Mouse (Mus musculus) adrenal gland, postnatal 36 days (tissue): ENCODE measurements around the gene Eif3i. TPM values are rescaled to one million over a fixed set of nuclear protein-coding genes. Genes with fewer than 3 reads are reported as not detected.
"Not testable (repeated sequence)": the region's sequence is repeated elsewhere in the genome, so short reads cannot be mapped to it uniquely, and the experiment has no call there.

Experiments
- DNase-seq, 2 experiments: peaks; one replicate each; pipeline ENCODE4 v3.0.0; 2021; ENCODE audit warnings: mixed read lengths in 1 of 2
- total RNA-seq, 2 experiments: library from RNA; stranded (reverse); gene quantifications; 2 replicates each; pipeline ENCODE4 v1.2.3; 2021

Eif3i gene
- total RNA-seq, 2 experiments from 2014 or later = 187 to 192 TPM

DNA sequence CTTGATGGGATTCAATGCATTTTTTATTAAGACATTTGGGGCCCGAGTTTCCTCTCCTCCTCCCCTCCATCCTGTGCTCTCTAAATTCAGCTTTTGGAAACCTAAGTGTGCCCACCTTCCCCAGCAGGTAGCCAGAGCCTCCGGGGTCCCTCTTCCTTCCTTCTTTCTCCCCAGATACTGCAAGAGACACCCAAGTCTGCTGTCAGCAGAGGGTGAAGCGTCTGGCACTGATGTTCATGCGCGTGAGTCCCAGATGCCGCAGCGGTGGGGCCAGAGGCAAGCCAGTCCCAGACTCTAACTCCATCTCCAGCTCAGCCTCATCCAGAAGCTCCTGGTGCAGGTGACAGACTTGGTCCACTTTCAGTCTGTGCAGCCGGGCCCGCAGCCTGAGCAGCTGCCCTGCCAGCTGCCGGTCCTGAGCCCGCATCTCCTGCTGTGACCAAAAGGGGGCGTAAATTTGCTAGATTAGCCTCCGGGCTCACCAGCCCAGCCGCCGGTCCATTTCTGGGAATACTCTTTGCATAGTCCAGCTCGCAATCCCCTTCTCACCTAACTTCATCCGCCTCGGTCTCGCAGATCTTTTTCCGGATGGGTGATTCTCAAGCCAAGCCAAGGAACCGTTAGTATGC lies 23.5 kb downstream of the Eif3i start:
- peak; percentile 87 to 88 for DNase-seq

DNA sequence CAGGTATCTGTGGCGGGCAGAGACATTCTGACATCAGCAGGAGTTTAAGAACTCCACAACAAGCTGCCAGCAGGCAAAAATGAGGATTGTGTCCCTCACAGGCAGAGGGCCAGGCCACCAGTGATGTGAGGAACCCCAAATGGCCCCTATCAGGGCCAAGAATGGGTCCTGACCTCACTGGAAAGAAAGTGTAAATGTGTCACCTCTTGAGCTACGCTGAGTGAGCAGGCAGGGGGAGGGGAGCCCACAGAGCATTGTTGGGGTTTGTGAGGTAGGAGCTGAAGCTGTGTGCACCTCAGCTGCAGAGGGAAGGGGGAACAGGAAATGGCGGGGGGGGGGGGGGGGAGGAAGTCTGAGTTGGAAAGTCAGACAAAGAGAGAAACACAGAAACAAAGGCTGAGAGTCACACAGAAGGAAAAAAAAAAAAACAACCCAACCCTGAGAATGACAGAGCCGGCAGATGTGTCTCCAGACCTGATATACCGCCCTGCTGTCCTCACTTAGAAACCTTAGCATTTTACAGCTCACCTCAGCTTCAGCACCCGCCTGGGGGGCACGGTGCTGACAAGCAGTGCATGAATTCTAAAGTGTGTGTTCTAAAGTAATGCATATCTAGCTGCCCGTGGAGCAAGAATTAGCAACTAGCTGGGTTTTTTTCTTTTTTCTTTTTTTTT lies 25.1 kb downstream of the Eif3i start:
- DNase-seq = peak; percentile 22 to 39

DNA sequence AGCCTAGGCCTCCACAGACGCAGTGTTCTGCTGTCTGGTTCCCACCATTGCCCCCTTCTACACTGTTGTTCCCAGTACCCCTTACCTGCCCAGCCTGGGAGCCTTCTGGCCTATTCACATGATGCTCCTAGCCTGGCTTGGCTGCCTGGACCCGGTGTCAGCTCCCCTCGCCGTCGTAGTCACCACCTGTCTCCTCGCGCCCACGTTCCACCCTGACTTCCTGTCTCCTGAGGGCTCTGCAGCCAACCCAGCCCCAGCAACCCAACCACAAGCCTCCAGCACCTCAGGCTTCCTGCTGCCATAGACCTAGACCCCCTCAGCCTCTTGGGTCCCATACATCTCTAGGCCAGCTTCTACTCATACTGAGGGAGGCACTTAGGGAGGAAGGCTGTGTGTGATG lies 27.0 kb downstream of the Eif3i start, which contains the start of gene Lck:
Gene Lck (minus strand): TSS at position 212 of the 400 bp plus-strand sequence.
- DNase-seq = no peak

DNA sequence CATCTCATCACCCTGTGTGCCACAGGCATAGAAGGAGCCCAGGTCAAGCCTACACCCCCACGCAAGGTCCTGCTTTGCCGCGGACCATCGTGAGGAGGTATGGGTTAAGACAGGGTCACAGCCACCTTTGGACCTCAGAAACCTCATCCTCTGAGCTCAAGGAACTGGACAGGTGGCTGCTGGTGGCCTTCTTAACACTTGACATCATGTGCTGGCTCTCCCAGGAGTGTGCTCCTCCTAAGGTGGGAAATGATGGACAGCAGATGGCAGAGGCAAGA lies 27.4 kb downstream of the Eif3i start:
- no peak for DNase-seq

DNA sequence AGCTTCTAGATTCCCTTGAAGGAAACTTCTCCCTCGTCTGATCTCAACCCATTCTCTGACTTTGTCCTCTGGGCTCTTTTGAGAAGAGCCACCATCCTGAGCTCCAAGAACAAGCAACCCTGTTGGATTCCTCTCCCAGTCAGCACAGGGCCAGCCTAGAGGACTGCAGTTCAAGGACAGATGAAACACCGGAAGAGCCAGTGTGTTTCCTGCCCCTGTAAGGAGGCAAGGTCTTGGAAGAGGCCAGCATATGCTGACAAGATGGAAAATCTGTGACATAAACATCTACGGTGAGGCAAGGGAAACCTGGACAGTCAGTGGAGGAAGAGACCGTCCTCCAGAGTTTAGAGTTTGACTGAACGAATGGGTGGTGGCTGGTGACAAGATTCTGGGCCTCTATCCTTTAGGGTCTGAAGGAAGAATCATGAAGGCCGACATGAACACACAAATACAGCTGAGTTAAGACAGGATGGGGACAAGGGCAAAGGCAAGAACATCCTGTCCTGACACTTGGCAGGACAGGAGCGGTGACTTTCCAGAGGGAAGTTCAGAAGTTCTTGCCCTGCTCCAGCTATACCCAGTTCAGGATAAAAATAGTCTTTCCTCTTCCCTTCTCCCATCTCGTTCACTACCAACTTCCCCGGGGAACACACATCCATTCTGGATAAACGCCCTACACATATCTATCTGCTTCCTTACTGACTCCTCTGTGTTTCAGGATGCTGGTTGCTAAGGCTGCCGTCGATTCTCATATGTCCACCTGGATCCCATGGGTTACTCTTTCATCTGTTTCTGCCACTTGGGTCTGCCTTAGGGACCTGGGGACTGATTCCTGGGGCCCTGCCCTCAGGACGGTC lies 28.0 kb downstream of the Eif3i start:
- DNase-seq = peak in 1 of 2 experiments; percentile 22

DNA sequence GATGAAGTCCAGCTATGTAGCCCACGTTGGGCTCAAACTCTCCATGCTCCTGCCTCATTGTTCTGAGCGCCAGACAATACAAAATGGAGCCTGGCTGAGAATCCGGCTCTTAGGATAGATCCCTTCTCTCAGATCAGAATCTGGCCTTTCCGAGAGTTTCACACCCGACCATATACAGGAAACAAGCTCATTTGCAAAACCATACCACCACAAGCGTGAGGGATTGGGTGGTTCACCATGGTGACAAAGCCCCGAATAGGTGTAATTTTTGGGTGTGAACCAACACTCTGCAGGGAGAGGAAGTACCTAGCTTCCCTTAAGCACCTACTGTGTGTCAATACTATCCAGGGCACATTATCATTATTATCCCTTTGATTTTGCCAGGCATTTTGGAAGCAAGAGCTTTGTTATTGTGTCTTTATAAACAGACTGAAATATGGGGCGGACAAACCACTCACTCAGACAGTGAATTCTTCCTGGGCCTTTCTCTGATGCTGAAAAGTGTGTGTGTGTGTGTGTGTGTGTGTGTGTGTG lies 28.8 kb downstream of the Eif3i start:
- DNase-seq = no peak

DNA sequence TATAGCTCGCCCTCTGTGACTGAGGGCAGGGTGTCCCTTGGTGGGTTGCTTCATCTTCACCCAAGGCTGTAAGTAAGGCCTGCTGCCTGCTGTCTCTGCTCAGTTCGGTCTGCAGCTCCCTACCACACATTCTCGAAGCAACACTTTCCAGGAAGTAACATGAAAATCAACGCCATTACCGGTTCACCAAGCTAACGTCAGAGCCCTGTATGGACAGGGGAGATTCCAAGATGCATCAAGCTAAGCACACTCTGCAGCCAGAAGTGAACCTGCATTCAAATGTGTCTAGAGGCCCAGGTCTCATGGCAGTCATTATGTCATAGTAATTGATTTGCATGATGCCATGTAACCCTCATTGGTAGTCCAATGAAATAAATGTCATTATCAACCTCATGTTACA lies 30.4 kb downstream of the Eif3i start:
- no peak for DNase-seq

DNA sequence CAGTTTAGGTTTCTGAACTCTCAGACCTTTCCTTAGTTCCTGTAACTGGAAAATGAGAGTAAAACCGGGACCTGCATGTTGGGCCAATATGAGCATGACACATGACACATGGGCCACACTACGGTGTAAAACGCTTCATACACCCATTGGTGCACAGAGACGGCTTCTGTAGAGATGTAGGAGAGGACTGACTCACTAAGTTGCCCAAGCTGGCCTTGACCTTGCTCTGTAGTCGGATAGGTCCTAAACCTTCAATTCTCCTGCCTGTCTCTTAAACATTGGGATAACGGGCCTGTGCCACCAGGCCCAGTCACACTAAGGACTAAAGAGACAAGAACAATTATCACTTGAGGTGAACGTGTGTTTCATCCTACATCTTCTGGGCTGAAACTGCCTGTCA lies 32.1 kb downstream of the Eif3i start:
- DNase-seq = peak in 1 of 2 experiments; percentile 57

DNA sequence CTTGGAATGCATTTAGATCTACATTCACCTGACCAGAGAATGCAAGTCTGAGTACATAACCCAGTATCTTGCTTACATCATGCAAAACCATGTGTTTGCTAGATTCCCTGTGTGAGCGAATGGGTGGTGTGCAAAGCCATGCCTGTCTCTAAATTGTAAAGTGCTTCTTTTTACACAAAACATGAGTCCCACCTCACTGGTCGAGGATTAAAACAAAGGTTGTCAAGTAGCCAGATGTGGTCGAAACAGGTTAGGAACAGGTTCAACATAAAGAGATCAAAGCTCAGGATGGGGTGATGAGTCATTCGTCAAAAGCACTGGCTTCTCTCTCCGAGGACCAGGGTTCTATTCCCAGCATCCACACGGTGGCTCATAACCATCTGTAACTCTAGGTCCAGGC lies 35.3 kb downstream of the Eif3i start:
- no peak for DNase-seq

DNA sequence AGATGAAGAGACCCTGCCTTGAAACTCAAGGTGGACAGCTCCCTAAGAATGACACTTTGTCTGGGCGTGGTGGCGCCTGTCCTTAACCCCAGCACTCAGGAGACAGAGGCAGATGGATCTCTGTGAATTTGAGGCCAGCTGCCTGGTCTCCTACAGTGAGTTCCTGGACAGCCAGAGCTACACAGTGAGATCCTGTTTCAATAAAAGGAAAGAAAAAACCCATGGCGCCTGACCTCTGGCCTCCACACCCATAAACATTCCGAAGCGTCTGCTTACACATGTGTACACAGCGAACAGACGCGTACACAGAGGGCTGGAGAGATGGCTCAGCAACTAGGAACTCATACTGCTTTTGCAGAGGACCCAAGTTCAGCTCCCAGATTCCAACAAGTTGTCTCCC lies 36.7 kb downstream of the Eif3i start:
- DNase-seq = no peak

DNA sequence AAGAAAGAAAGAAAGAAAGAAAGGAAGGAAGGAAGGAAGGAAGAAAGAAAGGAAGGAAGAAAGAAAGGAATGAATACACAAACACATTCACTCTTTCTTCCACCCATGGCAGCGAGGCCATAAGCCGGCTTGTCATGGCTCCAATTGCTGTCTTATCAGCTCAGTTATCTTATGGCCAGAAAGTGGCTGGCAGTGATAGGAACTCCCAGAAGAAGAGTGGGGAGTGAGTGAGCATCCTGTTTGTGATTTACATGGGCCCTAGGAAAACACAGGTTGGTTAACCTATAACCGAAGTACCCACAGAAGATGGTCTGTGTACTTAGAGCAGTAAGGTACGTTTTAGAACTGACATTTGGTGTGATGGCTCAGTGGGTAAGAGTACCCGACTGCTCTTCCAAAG lies 39.3 kb downstream of the Eif3i start:
- no peak for DNase-seq

DNA sequence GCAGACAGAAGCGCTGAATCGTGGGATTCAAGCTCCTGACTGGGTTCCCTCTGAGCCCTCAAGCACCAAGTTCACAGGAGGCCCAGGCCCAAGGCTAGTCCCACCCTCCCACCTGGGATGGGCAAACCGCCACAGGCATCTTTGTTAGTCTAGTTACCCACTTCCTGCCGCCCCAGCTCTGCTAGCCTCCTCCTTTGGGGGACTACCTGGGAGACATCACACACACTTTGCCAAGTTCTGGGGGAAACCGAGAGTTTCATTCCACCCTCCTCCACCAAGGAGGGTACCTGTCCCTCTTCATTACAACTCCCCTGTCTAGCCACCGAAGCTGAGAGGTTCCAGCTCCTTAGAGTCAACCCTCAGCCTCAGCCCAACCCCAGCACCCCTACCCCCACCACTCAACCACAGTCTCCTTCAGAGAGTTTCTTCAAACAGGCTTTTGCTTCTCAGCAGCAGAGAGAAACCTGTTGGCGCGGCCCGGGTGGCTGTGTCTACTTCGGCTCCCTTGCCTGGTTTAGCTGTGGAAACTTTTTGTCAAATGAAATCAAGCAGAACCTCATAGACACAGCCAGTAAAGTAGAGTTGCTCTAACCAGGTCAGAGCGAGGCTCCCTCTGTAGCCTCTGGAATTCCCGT lies 42.0 kb downstream of the Eif3i start:
- DNase-seq = no peak

DNA sequence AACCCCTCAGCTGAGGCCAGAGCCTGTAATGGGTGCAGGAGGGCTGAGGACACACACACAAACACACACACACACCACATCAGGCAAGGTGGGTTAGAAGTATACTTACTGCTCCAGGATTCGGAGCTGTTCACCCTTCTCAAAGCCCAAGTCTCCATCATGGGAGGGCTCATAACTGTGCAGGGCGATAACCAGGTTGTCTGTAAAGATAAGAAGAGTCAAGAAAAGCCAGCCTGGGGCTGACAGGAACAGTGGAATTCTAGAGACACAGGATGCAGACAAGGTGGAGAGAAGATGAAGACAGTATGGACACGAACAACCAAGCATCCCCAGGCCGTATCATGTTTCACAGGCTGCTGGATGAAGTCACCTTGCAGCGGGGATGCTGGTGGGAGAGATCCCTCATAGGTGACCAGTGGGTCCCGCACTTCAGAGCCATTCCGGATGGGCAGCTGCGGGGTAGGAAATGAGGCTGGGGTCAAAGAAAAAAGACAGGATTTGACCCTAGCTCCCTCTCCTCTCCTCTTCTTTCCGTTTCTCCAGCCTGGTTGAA lies 43.1 kb downstream of the Eif3i start:
- no peak for DNase-seq

DNA sequence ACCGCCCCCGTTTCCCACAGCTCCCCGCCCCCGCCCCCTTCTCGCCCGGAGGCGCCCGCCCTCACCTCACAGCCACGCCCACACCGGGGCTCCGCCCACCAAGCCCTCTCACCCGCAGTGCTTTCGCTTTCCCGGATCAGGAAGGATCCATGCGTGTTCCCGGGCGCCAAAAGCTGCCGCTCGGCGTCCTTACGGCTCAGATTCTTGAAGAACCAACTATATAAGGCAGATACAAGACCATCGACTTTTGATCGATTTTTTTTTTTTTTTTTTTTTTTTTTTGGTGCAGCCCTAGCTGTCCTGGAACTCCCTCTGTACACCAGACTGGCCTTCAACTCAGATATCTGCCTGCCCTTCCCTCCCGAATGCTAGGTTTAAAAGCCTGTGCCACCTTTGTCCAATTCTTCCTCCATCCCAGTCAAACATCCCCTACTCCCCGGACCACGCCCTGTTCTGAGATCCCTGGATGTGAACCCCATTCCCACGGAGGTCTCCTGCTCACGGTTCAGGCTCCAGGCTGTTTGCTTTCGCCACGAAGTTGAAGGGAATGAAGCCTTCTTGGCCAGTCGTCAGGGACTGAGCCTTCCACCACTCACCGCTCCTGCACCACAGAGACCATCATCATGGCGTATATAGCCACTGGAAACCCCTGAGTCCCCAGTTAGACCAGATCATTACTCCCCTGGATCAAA lies 43.8 kb downstream of the Eif3i start:
- DNase-seq = peak; percentile 95 to 98

DNA sequence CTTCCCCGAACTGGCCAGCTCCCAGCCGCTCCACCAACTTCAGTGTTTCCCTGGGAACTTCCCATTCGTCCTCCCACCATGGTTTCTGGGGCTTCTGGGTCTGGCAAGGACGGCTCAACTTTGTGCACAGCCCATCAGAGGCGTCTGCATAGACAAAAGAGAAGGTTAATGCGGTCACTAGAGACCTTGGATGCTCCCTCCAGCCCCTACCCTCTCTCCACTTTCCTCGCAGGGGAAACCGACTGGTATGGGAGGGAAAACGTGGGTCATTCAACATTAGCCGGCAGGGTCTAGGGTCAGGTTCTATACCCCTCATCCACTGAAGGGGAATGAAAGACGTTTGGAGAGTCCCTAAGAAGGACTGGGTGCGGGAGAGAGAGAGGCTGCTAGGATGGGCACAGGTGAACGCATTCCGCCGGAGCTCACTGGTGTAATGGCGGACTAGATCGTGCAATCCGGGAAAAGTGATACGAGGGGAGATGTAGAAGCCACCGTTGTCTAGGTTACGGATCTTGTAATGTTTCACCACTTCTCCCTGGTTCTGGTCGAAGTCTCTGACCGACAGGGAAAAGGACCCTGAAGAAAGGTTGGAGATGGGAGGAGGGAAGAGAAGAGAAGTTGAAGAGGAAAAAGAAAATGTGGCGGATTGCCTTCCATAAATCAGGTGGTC lies 44.5 kb downstream of the Eif3i start:
- peak; percentile 33 to 42 for DNase-seq

DNA sequence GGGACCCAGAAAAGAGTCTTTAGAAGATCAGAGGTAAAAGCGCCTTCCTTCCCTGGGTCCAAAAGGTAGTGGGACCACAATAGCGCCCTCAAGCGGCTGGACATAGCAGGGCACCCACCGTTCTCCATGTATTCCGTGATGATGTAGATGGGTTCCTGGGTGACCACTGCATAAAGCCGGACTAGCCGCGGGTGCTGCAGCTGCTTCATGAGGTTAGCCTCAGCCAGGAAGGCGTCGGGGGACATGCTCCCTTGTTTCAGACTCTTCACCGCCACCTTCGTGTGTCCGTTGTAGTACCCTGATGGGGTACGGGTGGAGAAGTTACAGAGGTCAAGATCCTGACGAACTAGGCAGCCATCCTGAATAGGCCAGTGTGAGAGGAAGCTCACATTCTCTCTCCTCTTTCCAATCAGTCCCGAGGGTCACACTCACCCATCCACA lies 45.0 kb downstream of the Eif3i start:
- peak; percentile 80 to 83 for DNase-seq

DNA sequence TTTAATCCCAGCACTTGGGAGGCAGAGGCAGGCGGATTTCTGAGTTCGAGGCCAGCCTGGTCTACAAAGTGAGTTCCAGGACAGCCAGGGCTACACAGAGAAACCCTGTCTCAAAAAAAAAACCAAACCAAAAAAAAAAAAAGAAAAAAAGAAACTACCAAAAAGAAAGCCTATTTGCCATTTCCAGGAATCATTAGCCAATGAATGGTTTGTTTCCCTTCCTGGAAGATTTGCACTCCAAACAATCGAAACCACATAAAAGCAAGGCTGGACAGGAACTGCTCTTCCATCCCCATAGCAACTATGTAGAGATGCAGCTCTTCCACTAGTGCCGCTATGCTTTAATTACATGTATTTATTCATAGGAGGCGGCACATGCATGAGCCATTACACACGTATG lies 45.9 kb downstream of the Eif3i start:
- DNase-seq = not testable (repeated sequence)

DNA sequence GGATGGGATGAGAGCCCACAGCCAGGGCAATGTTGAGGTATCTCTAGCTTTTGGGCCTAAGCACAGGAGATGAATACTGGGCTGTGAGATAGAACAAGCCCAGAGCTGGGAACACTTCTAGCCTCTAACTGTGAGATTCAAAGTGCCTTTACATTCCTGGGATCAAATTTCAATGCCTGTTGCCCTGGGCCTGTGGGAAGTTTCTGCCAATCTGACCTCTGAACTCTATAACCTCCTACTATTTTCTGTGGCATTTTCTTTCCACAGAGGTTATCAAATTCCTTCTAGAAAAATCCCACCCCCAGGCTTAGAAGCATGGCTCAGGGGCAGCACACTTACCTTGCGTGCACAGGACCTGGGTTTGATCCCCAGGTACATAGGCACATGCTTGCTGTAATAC lies 50.2 kb downstream of the Eif3i start:
- no peak for DNase-seq

DNA sequence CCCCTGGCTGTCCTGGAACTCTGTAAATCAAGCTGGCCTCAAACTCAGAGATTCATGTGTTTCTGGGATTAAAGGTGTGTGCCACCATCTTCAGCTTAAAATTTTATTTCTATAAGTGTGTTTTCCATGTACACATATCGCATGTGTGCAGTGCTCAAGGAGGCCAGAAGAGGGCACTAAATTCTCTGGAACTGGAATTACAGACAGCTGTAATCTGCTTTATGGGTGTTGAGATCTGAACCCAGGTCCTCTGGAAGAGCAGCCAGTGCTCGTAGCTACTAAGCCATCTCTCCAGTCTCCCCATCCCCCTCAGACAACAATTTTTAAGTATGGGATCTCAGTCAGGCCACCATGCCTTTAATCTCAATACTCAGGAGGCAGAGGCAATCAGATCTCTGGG lies 51.1 kb downstream of the Eif3i start:
- DNase-seq = peak; percentile 30 to 43

DNA sequence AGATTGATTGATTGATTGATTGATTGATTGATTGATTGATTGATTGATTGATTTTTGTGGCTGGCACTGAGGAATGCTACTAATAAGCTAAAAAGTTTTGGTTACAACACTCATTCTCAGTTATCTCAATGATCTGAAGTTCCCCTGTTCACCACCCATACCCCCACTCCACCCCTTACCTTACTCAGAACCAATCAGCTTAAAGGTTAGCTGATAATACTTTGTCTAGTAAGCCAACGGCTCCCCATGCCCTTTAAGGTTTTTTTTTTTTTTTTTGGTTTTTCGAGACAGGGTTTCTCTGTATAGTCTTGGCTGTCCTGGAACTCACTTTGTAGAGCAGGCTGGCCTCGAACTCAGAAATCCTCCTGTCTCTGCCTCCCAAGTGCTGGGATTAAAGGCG lies 52.8 kb downstream of the Eif3i start:
- DNase-seq = not testable (repeated sequence)

DNA sequence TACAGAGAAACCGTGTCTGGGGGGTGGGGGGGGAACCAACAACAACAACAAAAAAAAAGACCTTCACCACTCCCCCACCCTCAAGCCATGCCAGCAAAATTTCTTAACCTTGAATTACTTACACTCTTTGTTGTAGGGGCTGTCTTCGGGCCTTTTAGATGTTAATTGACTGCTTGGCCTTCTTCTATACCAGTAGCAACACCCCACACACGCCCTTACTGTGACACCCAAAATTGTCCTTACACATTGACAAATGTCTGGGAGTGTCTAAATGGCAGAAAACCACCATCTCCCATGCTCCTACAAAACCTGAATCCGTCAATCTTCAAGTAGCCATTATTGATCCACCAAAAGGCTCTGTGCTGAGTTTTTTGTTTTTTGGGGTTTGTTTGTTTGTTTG lies 56.3 kb downstream of the Eif3i start:
- no peak for DNase-seq
